Mouse (Mus musculus) neutrophil, adult 5-6 weeks (primary cell): ENCODE results near the gene Olfr633. TPM values are rescaled to one million over a fixed set of nuclear protein-coding genes. Genes with fewer than 3 reads are reported as not detected.
"Not testable (repeated sequence)": the region's sequence is repeated elsewhere in the genome, so short reads cannot be mapped to it uniquely, and the experiment has no call there.

ENCODE experiments used
- ATAC-seq: fragments of 151-379, 151-347 bp; 2 replicates; pipeline ENCODE4 v1.8.0; 2017; ENCODE audit warnings: mild to moderate bottlenecking, moderate TSS enrichment; ENCODE audit not compliant: insufficient number of reproducible peaks, poor library complexity, low FRiP score, severe bottlenecking; ENCODE audit errors: extremely low read depth
- total RNA-seq: library from RNA; stranded (forward); fragments of 200-1000 nt; gene quantifications from 2 replicates; pipeline ENCODE4 v1.2.3, GENCODE M21; 2017

The Olfr633 gene
- not detected in 2 replicates for total RNA-seq

DNA sequence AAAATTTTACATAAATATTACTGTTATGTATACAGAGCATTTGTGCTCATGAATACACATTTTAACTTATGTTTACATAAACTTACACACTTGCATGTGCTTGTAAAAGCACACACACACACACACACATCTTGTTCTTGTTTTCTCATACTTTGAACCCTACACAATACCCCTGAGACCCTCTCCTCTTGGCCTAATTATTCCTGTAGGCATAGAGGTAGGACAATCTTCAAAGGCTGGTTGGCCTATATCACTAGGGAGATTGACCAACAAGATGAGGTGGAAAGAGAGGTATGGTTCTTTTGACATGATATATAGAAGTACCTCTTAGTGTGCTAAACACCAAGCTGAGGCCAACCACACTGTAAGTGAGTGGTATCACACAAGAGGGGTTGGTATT, at the start of gene Olfr633:
Gene Olfr633, plus strand, starts transcription at position 301 of the 400 bp plus-strand sequence.
- no peak for ATAC-seq

DNA sequence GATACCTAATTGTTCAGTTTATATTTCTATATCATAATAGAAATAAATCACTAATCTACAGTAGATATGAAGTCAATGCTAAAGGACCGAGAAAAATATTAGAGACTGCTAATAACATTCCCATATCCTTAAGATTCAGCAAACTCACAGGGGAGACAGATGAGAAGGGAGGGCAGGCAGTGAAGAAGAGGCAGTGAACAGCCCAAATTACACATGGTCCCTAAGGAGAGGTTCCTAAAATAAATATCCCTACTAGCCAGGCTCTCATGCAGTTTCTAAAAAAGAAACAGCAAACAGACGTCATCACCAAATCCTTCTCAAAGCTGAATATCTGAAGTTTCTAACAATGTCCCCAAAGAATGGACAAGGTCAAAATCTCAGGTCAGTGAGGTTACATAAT, 41.0 kb upstream of the Olfr633 start, which contains the start of gene Olfr65:
Gene Olfr65, plus strand, starts transcription at position 301 of the 400 bp plus-strand sequence.
- ATAC-seq: no peak

DNA sequence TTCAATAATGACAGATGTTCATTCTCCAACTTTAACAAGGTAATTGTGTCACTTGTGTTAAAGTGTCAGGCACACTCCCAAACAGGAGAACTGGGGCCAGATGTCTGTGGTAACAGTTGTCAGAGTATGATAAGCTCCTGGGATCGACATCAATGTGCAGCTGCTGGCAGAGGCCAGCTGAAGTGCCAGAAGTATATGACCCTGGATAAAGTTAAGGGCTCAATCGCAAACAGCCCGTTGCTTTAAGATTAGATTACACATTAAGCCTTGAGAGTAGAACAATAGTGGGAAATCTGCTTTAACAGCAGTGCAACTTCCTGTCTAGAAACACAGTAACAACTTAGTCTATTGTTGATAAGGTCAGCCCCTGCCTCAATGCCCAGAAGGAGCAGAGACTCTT, 34.2 kb upstream of the Olfr633 start:
- no peak for ATAC-seq

GRCm38 (mm10) chr7:103912969-103913511, 31.2 kb upstream of the Olfr633 start:
- ATAC-seq: no peak

- ATAC-seq: no peak
These were observed 28.9 kb upstream of the Olfr633 start for GRCm38 (mm10) chr7:103915338-103915737.

DNA sequence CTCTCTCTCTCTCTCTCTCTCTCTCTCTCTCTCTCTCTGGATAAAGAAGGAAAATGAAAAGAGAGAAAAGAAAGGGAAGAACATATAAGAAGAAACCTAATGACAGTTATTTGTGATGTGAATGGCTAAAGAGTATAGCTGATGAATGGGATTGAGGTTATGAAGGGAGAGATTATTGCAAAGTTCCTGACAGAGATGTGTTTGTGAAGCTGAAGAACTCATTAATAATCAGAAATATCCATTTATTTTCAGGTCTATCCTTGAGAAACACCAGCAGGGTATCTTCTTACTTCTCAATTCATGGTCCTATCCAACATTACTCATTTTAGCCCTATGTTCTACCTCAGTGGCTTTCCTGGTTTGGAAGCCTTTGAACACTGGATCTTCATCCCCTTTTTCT, 15.7 kb upstream of the Olfr633 start, which contains the start of gene Olfr631:
Gene Olfr631, plus strand, starts transcription at position 301 of the 400 bp plus-strand sequence.
- ATAC-seq: no peak

DNA sequence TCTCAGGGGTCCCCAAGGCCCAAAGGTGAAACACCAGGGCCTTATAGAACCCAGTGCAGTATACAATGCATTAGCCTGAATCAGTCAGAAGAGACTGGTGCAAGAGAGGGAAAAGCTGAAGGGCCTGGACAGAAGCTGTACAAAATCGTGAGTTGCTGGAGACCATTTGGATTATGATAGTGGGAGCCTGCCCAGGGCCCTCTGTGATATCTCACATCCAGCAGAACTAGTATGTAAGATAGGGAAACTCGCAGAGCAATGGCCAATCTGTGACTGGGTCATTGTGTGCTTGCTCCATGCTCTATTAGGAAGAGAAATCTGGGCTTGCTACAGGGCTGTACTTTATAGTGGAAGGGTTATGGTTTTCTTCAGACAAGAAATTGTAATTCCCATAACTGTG, 10.0 kb upstream of the Olfr633 start, which contains the start of gene Olfr632:
Gene Olfr632, plus strand, starts transcription at position 84 of the 400 bp plus-strand sequence.
- ATAC-seq: no peak

GRCm38 (mm10) chr7:103942730-103943129, 1.5 kb upstream of the Olfr633 start:
- peak; percentile 78; the same call in 1 of the 2 replicates for ATAC-seq

DNA sequence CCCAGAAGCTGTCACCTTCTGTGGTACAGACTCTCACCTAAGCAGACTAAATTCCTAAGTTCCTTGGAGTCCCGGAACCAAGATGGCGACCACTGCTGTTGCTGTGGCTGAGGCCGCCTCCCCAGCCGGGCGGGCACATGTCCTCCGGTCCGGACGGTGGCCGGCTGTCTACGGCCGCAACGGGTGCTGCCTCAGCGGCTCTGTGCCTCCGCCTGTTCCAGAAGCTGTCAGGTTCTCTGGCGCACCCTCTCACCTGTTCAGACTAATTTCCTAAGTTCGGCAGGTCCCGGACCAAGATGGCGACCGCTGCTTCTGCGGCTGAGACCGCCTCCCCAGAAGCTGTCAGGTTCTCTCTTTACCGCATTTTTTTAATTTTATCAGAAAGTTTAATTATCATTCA, 22.6 kb downstream of the Olfr633 start:
- ATAC-seq: not testable (repeated sequence)

DNA sequence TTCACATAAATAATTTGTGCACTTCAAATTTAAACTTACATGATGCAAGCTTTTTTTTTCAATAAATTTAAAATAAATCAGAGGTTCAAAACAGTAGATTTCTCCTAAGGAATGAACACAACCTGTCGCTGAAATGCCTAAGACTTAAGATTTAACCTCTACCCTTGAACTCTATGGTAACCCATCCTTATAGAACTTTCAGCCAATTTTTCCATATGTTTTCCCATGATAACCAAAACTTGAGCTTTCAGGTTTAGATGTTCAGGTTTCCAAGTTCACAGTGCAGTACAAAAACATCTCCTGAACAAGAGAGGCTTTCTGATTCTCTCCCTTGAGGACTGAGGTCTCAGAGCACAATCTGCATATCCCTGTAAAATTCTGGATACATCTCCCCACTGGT, 26.6 kb downstream of the Olfr633 start, which contains the start of gene Olfr635:
Gene Olfr635, plus strand, starts transcription at position 301 of the 400 bp plus-strand sequence.
- no peak for ATAC-seq

DNA sequence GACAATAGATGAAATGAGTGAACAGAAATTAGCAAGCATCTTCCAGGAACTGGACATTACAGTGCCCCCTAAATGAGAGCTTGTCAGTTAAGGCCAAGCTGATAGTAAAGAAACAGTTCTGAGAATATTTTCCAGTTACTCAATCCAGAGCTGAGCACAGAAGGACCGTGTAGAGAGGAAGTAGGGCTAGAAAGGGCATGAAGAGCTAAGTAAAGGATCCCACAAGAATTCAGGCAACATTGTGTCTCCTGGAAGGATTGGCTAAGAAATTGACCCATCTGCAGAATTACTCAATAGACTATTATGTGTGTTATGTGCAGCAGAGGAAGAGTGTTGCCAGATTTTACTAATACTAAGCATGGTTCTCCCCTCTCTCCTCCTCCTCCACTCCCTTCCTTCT, 27.5 kb downstream of the Olfr633 start:
- no peak for ATAC-seq

DNA sequence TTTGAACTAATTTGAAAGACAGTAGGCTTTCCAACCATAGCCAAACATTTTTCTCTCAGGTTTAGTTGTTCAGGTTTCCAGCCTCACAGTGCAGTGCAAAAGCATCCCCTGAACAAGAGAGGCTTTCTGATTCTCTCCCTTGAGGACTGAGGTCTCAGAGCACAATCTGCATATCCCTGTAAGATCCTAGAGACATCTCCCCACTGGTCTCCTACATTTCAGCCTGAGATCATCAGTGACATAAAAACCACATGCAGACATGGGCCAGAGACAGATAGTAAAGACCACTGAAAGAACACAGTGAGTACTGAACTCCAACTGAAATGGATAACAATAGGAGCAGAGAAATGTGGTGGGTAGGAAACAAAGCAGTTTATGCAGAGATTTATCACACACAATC, 54.2 kb downstream of the Olfr633 start, which contains the start of gene Olfr638:
Gene Olfr638, plus strand, starts transcription at position 301 of the 400 bp plus-strand sequence.
- ATAC-seq: no peak

Other genes starting within 250 kb of the Olfr633 start
- 0.12 TPM in 1 of 2 replicates, not detected in the other for gene Olfr243, start 229.8 kb upstream of the Olfr633 start, total RNA-seq
- gene Olfr628, start 214.1 kb upstream of the Olfr633 start, total RNA-seq: not detected in 2 replicates
- not detected in 2 replicates for gene Olfr629, start 199.5 kb upstream of the Olfr633 start, total RNA-seq
- not detected in 2 replicates for gene Olfr630, start 187.1 kb upstream of the Olfr633 start, total RNA-seq
- gene Olfr69, start 172.8 kb upstream of the Olfr633 start, total RNA-seq: 0.23 TPM in 1 of 2 replicates, not detected in the other
- not detected in 2 replicates for gene Olfr68, start 164.7 kb upstream of the Olfr633 start, total RNA-seq
- gene Olfr67, start 152.6 kb upstream of the Olfr633 start, total RNA-seq: not detected in 2 replicates
- 1,968 and 2,313 TPM in 2 replicates for gene Hbb-bt, start 130.4 kb upstream of the Olfr633 start, total RNA-seq
- 10,177 and 10,178 TPM in 2 replicates for gene Hbb-bs, start 116.3 kb upstream of the Olfr633 start, total RNA-seq
- not detected in 2 replicates for gene Hbb-bh2, start 103.9 kb upstream of the Olfr633 start, total RNA-seq
- gene Hbb-bh1, start 101.3 kb upstream of the Olfr633 start, total RNA-seq: not detected in 2 replicates
- not detected in 2 replicates for gene Hbb-y, start 91.2 kb upstream of the Olfr633 start, total RNA-seq
- 0.12 TPM in 1 of 2 replicates, not detected in the other for gene Olfr66, start 58.2 kb upstream of the Olfr633 start, total RNA-seq
- not detected in 2 replicates for gene Olfr64, start 50.0 kb upstream of the Olfr633 start, total RNA-seq
- not detected in 2 replicates for gene Olfr65, start 41.0 kb upstream of the Olfr633 start, total RNA-seq
- gene Olfr631, start 15.6 kb upstream of the Olfr633 start, total RNA-seq: not detected in 2 replicates
- gene Olfr632, start 10.1 kb upstream of the Olfr633 start, total RNA-seq: not detected in 2 replicates
- gene Olfr635, start 26.7 kb downstream of the Olfr633 start, total RNA-seq: not detected in 2 replicates
- gene Olfr638, start 54.3 kb downstream of the Olfr633 start, total RNA-seq: not detected in 2 replicates
- gene Olfr639, start 72.9 kb downstream of the Olfr633 start, total RNA-seq: not detected in 2 replicates
- gene Olfr640, start 81.1 kb downstream of the Olfr633 start, total RNA-seq: 0.12 TPM in 1 of 2 replicates, not detected in the other
- not detected in 2 replicates for gene Olfr641, start 91.0 kb downstream of the Olfr633 start, total RNA-seq
- 0.12 TPM in 1 of 2 replicates, not detected in the other for gene Olfr642, start 108.2 kb downstream of the Olfr633 start, total RNA-seq
- not detected in 2 replicates for gene 4930516K23Rik, start 117.0 kb downstream of the Olfr633 start, total RNA-seq
- gene Olfr644, start 127.4 kb downstream of the Olfr633 start, total RNA-seq: not detected in 2 replicates
- gene Olfr645, start 141.0 kb downstream of the Olfr633 start, total RNA-seq: not detected in 2 replicates
- not detected in 2 replicates for gene Olfr646, start 160.4 kb downstream of the Olfr633 start, total RNA-seq
- not detected in 2 replicates for gene Ubqln5, start 185.4 kb downstream of the Olfr633 start, total RNA-seq
- not detected in 2 replicates for gene Olfr643, start 193.0 kb downstream of the Olfr633 start, total RNA-seq
- not detected in 2 replicates for gene Ubqln3, start 198.8 kb downstream of the Olfr633 start, total RNA-seq
- gene Ubqlnl, start 206.1 kb downstream of the Olfr633 start, total RNA-seq: not detected in 2 replicates
- not detected in 2 replicates for gene Olfm5, start 220.4 kb downstream of the Olfr633 start, total RNA-seq
- gene Olfr648, start 239.0 kb downstream of the Olfr633 start, total RNA-seq: 0.12 TPM in 1 of 2 replicates, not detected in the other